Mouse (Mus musculus): ENCODE measurements around the gene Prkg1. TPM values are rescaled to one million over a fixed set of nuclear protein-coding genes. Genes with fewer than 3 reads are reported as not detected.

Gene Prkg1
- total and polyA plus RNA-seq, 2 experiments from 2014 or later, result 5.1 to 9.9 TPM

DNA sequence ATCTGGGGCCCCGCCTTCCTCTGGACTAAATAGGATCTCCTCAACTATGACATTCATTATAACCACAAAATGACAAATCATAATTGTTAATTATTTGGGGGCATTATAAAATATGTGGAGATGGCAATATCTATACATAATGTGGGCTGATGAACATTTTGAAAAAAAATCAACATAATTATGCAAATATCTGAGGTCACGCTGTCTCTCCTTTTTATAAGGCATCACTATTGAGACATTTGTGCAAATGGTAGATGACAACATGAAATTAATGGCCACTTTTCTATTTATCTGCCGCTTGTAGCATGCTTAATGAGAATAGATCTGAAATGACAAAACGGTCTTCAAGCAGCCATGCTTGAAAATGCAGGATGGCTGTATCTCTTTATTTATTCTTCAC lies 782.4 kb downstream of the Prkg1 start:
- Histone ChIP-seq H3K36me3 (ENCODE audit: insufficient read depth, low read length) (no peaks in the 10 kb centered on the region), H3K27ac (ENCODE audit: low read depth, low read length) (no peak overlapping the region), H3K27me3 (ENCODE audit: insufficient read depth, low read length) (no peaks in the 10 kb centered on the region), H3K9me3 (ENCODE audit: low read length) (no peaks in the 10 kb centered on the region), H3K4me3 (ENCODE audit: low read depth, low read length) (no peak overlapping the region), H3K4me1 (ENCODE audit: insufficient read depth, low read length) (no peaks in the 10 kb centered on the region), H3K9ac (replicated peaks; ENCODE audit: low read length, poor library complexity, severe bottlenecking) (no peak overlapping the region), H3K4me2 (ENCODE audit: low read depth, low read length, poor library complexity, severe bottlenecking) (no peak overlapping the region)
- TF ChIP-seq CTCF (IDR thresholded peaks at IDR 0.05), result no peak
- no peak for ATAC-seq (ENCODE audit: low FRiP score)
- no peak for DNase-seq (ENCODE audit: low spot score)
- WGBS, result 72% methylated on average over 4 of the region's 4 CpGs

DNA sequence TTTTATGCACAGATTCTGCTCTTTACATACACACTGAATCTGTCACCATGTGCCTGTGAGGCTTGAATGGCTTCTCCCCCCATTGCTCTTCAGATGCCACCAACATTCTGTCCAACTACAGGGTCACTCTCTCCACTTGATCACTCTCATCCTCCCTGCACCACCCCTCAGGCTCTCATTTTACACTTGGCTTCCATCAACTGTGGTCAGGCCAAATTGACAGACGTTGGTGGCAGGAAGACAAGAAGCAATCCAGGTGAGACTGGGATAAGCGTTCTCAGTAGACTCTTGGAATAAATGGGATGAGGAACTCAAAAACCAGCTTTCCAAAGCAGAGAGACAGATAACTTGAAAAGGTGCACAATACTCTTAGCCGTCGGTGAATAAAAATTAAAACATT lies 786.7 kb downstream of the Prkg1 start:
- ATAC-seq (ENCODE audit: low FRiP score), result no peak
- H3K4me1 ChIP-seq (ENCODE audit: insufficient read depth, low read length), result no peaks in the 10 kb centered on the region
- H3K27ac ChIP-seq (ENCODE audit: low read depth, low read length), result no peak overlapping the region
- no peaks in the 10 kb centered on the region for H3K27me3 ChIP-seq (ENCODE audit: insufficient read depth, low read length)
- no peaks in the 10 kb centered on the region for H3K36me3 ChIP-seq (ENCODE audit: insufficient read depth, low read length)
- DNase-seq (ENCODE audit: low spot score), result no peak
- no peak for TF ChIP-seq CTCF (IDR thresholded peaks at IDR 0.05)
- WGBS, result 86% methylated on average over 4 of the region's 4 CpGs
- no peak overlapping the region for H3K9ac ChIP-seq (replicated peaks; ENCODE audit: low read length, poor library complexity, severe bottlenecking)
- H3K4me2 ChIP-seq (ENCODE audit: low read depth, low read length, poor library complexity, severe bottlenecking), result no peak overlapping the region
- H3K9me3 ChIP-seq (ENCODE audit: low read length), result no peaks in the 10 kb centered on the region
- no peak overlapping the region for H3K4me3 ChIP-seq (ENCODE audit: low read depth, low read length)

DNA sequence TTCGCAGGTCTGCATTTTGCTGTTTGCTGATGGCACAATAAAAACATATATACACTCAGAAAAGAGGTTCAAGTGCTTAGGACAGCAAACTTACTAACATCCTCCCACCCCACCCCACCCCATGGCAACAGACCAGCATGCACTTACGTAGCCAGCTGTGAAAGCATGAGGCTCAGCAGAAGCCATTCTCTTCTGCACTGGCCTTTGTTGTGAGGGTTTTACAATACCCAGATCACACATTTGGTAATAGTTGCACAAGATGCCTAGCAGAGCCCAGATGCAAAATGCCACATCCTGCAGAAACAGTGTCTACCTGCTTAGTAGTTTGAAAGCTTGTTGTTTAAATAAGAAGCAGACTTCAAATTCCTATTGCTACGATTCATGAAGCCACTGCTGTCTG lies 814.2 kb downstream of the Prkg1 start:
- no peak for DNase-seq (ENCODE audit: low spot score)
- Histone ChIP-seq H3K4me3 (ENCODE audit: low read depth, low read length) (no peak overlapping the region), H3K36me3 (ENCODE audit: insufficient read depth, low read length) (no peaks in the 10 kb centered on the region), H3K27me3 (ENCODE audit: insufficient read depth, low read length) (no peaks in the 10 kb centered on the region), H3K9me3 (ENCODE audit: low read length) (no peaks in the 10 kb centered on the region), H3K4me1 (ENCODE audit: insufficient read depth, low read length) (no peaks in the 10 kb centered on the region), H3K9ac (replicated peaks; ENCODE audit: low read length, poor library complexity, severe bottlenecking) (no peak overlapping the region), H3K27ac (ENCODE audit: low read depth, low read length) (no peak overlapping the region), H3K4me2 (ENCODE audit: low read depth, low read length, poor library complexity, severe bottlenecking) (no peak overlapping the region)
- WGBS, result 74% methylated on average over 3 of the region's 3 CpGs
- no peak for ATAC-seq (ENCODE audit: low FRiP score)
- no peak for TF ChIP-seq CTCF (IDR thresholded peaks at IDR 0.05)

DNA sequence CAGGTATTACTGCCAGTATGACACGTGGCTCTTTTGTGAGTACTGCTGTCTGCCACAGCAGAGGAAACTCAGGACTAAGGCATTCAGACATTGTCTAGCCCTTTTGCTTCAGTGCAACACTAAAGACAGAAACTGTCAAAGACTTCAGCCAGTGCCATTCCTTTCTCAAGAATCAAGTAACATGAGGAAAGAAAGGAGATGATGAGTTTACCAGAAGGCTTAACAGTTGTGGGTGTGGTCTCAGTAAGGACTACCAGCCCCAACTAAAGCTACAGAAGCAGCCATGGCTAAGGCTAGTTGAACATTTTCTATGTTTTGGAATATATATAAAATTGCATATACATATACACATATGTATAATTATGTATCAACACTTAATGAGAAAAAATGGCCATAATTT lies 816.6 kb downstream of the Prkg1 start:
- Histone ChIP-seq H3K9ac (replicated peaks; ENCODE audit: low read length, poor library complexity, severe bottlenecking) (no peak overlapping the region), H3K9me3 (ENCODE audit: low read length) (no peaks in the 10 kb centered on the region), H3K4me2 (ENCODE audit: low read depth, low read length, poor library complexity, severe bottlenecking) (no peak overlapping the region), H3K4me1 (ENCODE audit: insufficient read depth, low read length) (no peaks in the 10 kb centered on the region), H3K27ac (ENCODE audit: low read depth, low read length) (no peak overlapping the region), H3K4me3 (ENCODE audit: low read depth, low read length) (no peak overlapping the region), H3K36me3 (ENCODE audit: insufficient read depth, low read length) (no peaks in the 10 kb centered on the region), H3K27me3 (ENCODE audit: insufficient read depth, low read length) (no peaks in the 10 kb centered on the region)
- WGBS, result 69% methylated on average over 1 of the region's 1 CpGs
- DNase-seq (ENCODE audit: low spot score), result no peak
- TF ChIP-seq CTCF (IDR thresholded peaks at IDR 0.05), result no peak
- no peak for ATAC-seq (ENCODE audit: low FRiP score)

DNA sequence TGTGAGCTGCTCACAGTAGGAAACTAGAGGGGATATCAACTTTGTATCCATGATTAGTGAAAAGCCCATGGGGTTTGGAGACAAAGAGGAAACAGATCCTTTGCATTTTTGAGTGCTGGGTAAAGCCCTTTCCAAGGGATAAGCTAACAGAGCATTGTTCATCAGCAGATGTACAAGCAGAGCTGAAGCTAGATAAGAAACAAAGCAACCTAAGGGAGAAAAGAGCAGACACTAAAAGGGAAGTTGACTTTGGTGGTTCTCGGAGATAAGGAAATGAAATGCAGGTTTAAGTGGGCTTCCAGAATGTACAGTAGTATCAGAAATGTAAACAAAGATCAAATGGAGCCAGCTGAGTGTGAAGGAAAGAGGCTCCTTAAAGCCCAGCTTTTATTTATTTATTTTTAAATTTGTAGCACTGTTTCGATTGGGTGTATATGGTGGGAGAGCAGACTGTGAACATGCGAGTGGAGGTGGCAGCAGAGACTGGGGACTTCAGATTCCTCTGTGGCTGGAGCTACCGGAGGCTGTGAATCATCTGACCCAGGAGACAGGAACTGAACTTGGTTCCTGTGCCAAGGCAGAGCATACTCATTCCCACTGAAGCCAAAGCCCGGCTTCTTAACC lies 822.4 kb downstream of the Prkg1 start:
- ATAC-seq (ENCODE audit: low FRiP score), result no peak

DNA sequence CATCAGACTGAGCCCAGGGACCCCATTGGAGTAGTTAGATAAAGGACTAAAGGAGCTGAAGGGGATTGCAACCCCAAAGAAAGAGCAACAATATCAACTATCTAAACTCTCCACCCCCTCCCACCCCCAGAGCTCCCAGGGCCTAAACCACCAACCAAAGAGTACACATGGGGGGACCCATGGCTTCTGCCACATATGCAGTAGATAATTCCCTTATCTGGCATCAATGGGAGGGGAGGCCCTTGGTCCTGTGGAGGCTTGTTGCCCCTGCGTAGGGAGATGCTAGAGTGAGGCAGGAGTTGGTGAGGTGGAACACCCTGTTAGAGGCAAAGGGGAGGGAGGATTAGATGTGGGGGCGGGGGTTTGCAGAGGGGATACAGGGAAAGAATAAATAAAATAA lies 826.8 kb downstream of the Prkg1 start:
- DNase-seq (ENCODE audit: low spot score) (no peak), ATAC-seq (ENCODE audit: low FRiP score) (no peak)
- Histone ChIP-seq H3K36me3 (ENCODE audit: insufficient read depth, low read length) (no peaks in the 10 kb centered on the region), H3K9ac (replicated peaks; ENCODE audit: low read length, poor library complexity, severe bottlenecking) (no peak overlapping the region), H3K27ac (ENCODE audit: low read depth, low read length) (no peak overlapping the region), H3K4me1 (ENCODE audit: insufficient read depth, low read length) (no peaks in the 10 kb centered on the region), H3K27me3 (ENCODE audit: insufficient read depth, low read length) (no peaks in the 10 kb centered on the region), H3K9me3 (ENCODE audit: low read length) (no peaks in the 10 kb centered on the region), H3K4me3 (ENCODE audit: low read depth, low read length) (no peak overlapping the region), H3K4me2 (ENCODE audit: low read depth, low read length, poor library complexity, severe bottlenecking) (no peak overlapping the region)
- TF ChIP-seq CTCF (IDR thresholded peaks at IDR 0.05), result no peak
- 76% methylated on average over 2 of the region's 2 CpGs for WGBS

More for the DNA sequence above, 822.4 kb downstream of the Prkg1 start:
- no peak for DNase-seq (ENCODE audit: low spot score)
- no peak overlapping the region for H3K9ac ChIP-seq (replicated peaks; ENCODE audit: low read length, poor library complexity, severe bottlenecking)
- no peak overlapping the region for H3K4me2 ChIP-seq (ENCODE audit: low read depth, low read length, poor library complexity, severe bottlenecking)
- H3K27me3 ChIP-seq (ENCODE audit: insufficient read depth, low read length), result no peaks in the 10 kb centered on the region
- no peaks in the 10 kb centered on the region for H3K36me3 ChIP-seq (ENCODE audit: insufficient read depth, low read length)
- no peaks in the 10 kb centered on the region for H3K4me1 ChIP-seq (ENCODE audit: insufficient read depth, low read length)
- no peak overlapping the region for H3K27ac ChIP-seq (ENCODE audit: low read depth, low read length)
- no peak for TF ChIP-seq CTCF (IDR thresholded peaks at IDR 0.05)
- 59% methylated on average over 5 of the region's 5 CpGs for WGBS
- no peaks in the 10 kb centered on the region for H3K9me3 ChIP-seq (ENCODE audit: low read length)
- no peak overlapping the region for H3K4me3 ChIP-seq (ENCODE audit: low read depth, low read length)

Measured in midbrain, postnatal 0 days (tissue).